Mouse (Mus musculus) urinary bladder, postnatal 10 days (tissue): ENCODE measurements around the gene Dclk3.

ENCODE experiments used
- DNase-seq: peaks from one replicate; pipeline ENCODE4 v3.0.0; 2022; ENCODE audit warnings: low spot score

Dclk3 gene

DNA sequence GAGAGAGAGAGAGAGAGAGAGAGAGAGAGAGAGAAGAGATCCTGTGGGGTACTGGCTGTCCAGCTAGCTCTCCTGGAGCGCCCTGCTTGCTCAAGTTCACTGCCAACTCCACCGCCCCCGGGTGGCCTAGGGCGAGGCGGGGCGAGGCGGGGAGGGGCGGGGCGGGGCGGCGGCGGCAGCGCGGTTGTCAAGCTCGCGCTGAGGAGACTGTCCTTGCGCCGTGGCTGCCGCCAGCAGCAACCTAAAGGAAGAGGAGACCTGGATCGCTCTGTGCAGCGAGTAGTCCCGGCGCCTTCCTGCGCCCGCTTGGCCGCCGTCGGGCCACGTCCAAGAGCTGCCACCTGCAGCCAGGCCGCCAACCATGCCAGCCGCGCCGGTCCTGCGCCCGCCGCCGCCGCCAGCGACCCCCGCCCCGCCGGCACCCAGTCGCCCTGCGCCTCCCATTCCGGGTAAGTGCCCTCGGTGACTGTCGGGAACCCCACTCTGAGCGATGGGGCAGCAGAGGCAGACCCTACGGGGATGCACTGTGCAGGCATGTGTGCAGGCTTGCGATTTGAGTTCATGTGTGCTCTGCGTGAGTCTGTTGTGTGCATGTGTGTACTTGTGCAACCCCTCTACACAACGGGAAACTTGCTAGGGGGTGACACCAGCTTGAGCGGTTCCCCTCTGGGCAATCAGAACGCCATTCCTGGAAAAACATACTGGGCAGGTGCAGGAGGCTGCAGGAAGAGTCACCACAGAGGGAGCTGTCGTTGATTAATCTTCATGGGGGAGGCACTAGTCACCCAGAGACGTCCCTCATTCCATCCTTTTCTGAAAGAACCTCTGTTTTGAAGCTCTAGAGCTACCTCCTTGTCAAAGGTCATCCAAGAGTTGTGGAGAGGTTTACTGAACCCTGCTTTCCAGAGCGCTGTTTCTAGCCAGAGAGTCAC, at the start of gene Dclk3:
Gene Dclk3 (plus strand): TSS at position 178 of the 932 bp plus-strand sequence.
- no peak for DNase-seq

DNA sequence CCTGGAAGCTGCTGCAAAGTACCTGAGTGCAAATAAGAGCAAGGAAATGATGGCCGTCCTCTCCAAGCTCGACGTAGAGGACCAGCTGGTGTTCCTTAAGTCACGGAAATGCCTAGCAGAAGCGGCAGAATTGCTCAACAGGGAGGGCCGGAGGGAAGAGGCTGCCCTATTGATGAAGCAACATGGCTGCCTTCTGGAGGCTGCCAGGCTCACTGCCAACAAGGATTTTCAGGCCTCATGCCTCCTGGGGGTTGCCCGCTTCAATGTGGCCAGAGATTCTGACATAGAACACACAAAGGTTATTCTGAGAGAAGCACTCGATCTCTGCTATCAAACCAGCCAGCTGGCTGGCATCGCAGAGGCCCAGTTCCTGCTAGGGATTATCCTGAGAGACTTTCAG, 48.9 kb upstream of the Dclk3 start:
- no peak for DNase-seq

DNA sequence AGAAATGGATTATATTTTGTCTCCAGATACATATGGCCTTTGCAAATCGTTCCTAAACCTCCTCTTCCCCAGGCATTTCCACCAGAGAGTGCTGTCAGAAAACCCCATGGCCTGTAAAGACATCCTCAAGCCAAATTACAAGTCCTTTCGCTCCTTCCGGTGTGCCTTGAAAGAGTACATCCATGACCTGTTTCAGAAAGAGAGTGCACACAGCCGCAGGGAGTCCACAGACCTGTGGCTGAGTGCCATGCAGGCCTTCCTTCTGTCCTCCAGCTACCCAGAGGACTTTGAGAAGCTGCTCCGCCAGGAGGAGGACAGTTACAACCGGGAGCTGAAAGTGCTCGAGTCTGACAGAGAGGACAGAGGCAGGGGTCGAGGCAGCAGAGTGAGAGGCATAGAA, 47.8 kb upstream of the Dclk3 start:
- DNase-seq = no peak

DNA sequence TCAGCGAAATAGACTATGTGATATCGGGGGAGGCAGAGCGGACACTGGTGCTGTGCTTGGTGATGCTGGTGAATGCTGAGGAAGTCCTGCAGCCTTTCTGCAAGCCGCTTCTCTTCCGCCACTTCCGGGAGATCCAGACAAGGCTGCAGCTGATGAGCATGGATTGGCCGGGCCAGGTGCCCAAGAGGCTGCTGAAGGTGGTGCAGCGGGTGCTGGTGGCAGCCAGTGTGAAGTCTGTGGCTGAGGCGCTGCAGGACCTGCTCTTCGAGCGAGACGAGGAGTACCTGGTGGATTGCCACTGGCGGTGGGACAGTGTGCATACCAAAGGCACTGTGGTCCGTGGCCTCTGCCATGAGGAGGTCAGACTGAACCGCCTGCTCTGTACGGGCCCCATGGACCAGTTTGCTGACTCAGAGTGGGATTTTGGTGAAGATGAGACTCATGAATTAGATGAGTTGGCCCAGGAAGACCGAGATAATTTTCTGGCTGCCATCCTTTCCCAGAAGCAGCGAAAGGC, 46.9 kb upstream of the Dclk3 start:
- no peak for DNase-seq

DNA sequence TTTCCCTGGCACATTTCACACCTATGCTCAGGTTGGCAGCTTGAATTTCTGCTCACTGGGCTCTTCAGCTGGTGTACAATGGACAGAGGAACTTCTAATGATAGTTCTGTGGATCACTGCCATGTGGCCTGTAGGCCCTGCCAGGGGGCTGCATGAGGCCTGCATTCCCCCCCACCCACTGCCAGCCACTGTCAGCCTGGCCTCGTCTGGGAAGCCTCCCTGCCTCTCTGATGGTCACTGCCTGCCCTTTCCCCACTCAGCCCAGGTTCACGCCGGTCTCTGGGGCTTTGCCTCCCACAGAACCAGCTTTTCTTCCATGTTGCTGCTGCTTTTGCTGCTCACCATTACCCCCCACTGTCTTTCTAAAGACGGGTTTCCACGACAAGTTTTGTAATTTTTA, 43.6 kb upstream of the Dclk3 start:
- no peak for DNase-seq

DNA sequence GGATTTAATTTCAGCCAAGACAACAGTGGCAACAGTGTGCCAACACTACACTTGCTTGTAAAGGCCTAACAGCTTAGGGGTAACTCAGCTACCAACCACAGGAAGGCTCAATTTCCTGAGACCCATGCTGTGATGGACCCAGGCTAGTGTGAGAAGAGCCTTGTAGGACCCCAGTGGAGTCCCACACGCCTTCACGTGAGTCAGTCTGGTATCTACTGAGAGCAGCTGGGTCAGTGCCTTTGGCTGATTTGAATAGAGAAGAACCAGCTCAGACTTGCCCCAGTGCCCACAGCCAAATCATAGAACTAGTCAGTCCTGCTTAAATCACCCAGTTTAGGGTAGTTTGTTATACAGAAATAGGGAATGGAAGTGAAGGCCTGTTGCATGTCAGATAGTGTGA, 40.8 kb upstream of the Dclk3 start:
- DNase-seq = no peak

DNA sequence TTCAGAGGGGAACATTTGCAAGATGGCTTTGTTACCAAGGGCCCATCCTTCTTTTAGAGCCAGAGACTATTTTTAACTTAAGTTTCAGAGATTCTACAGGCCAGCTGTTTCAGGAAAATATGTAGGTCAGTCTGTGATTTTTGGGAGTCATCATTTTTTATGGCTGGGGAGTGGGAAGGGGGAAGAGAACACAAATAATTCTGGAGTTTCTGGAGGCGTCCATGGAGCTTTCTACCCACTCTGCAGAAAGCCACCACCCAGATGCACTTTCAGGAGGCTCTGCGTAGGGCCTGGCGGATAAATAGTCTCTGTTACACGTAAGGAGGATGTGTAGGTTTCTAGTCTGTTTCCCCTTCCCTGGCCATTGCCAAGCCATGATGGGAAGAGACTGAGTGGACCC, 38.8 kb upstream of the Dclk3 start:
- DNase-seq = no peak

DNA sequence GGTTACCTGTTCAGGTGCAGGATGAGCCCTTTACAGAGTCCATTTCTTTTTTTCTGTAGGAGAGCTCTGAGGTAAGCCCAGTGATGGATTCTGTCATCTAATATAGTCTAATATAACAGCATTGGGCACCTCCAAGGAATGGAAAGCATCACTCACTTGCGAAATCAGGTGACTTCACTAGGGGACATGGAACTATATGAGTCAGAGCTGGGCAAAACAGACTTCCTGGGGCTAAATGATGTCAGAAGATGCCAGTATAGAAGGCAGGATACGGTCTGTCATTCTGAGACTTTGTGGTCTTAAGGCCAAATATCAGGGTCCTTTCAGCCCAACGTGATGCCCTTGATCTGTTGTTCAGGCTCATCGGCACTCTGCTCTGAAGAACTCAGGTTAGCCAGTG, 35.7 kb upstream of the Dclk3 start:
- no peak for DNase-seq

DNA sequence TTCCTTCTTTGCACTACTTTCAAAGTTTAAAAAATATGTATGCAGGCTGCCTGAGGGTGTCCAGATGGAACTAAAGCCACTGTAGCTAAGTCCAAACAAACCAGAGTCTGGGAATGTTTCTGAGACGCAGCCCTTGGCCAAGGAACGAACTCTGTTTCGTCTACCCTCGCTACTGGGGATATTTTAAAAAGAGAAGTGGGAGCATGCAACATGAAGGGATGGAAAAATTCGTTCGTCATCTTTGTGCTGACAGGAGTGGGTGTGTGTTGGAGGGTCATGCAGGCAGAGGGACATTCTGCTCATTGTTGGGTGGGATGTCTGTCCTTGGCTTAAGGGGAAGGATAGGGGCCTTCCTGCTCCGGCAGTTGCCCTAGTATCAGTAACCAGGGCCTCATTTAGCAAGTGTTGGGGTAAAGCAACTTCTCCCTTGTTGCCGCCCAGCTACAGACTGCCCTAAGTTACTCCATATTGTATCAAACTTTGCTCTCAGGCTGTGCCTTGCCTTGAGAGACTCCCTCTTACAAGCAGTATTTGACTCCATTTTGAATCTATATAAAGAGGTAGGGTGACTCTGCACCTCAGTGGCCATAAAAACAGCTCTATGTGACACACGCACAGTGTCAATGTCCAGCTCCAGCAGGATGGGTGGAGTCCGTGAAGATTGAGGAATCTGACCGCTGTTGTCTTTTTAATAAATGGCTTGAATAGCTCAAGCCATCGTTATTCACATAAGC, 34.4 kb upstream of the Dclk3 start:
- DNase-seq = no peak

DNA sequence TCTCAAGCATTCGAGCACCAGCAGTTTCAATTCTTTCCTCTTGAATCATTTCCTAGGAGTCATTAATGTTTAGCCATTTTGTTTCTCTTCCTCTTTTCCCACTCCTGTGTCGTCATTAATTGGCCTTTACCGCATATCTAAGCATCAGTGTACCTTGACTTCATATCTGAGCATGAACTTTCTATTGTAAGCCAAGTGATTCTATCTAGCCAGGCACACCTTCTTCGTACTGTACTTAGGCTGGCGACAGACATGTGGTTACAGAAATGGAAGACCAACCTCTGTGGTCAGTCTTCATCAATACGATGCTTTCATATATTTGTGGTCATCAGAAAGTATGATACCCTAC, 33.8 kb upstream of the Dclk3 start:
- no peak for DNase-seq

DNA sequence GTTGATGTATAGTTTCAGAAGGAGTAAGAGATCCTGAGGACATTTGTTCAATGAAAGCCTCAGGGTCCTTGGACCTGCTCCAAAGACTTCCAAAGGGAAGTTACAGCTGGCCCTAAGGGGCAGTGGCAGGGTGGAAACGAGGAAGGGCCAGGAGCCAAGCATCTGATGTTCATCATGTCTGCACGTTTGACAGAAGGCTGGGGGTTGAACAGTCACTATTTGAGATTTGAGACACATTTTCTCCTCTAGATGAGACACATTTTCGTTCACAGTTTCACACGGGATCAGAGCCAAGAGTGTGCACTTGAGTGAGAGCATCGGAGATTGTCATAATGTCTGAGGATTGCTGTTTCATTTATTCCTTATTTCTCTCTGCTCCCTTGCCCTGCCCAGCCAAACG, 30.9 kb upstream of the Dclk3 start:
- no peak for DNase-seq

DNA sequence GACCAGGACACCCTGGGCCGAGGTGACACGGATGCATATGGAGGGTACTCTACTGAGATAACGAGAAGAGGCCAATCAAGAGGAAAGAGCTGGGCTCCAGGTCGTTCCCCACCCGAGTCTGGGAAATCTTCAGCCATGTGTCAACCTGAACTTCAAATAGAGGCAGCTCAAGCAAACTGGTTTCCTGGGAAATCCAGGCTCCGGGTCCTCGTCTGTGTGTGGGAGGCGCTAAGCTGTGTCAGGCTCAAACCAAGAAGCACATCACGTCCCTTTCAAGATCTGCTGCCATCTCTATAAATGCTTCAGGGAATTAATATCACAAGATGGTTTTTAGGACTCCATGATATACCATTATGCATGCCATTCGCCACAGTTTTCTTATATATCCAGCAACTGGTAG, 30.5 kb upstream of the Dclk3 start:
- DNase-seq = no peak

DNA sequence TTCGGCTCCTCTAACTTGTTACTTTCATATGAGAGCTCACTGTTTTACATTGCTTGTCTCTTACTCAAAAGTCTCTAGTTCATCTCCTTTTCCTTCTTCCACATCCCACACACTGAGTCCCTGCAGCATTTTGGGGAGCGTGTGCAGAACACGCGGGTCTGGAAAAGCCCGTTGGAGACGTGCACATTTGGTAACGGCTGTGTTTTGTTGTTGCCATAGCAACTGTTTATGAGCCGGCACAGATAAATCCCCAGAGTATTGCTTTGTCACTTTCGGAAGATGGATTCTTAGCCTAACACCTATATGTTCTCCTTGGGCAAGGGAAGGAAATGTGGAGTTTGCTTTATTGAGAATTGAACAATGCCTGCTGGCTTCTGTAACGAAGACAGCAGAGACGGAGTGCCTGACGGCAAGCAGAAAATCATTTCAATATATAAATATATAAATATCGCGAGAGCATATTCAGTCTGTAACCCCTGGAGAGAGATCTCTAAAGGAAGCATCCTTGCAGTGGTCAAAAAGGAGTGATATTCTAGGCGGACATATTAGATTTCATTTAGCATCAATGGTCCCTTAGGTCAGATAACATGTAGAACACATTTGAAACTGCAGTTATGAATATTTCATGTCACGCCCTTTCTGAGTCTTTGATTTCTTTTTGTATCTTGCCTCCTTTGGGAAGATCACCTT, 26.3 kb upstream of the Dclk3 start:
- no peak for DNase-seq

DNA sequence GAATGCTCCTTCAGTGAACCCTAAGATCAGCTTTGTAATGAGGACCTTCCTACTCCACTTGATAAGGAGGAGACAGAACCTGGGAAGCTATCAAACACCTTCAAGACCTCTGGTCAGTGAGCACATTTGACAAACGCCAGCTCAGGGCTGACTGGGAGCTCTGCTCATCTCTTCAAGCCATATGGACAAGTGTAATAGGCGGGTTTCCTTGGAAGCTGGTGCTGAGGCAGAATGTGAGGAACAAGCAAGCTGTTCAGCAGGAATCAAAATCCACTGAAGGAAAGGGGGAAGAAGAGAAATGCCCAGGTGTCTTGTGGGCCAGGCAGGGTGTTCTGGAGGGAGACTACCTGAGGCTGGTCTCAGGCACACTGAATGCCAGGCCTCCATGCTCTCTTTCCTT, 17.0 kb upstream of the Dclk3 start:
- DNase-seq = no peak

DNA sequence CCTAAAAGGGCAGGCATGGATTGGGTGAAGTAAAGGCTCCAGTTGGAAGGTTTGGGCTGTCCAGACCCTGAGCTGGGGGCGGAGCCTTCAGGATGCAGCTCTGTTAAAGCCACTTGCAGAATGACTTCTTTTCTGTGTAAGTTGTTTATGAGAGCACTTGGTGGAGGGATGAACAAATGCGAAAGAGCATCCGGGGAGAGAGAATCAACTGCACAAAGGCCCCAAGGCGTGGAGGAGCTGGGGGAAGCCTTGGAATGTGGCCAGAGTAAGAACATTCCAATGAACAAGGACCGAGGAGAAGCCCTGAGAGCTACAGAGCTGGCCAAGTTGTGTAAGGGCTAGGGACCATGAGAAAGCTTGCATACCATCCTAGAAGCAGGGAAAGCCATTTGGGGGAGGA, 16.3 kb upstream of the Dclk3 start:
- DNase-seq = no peak

DNA sequence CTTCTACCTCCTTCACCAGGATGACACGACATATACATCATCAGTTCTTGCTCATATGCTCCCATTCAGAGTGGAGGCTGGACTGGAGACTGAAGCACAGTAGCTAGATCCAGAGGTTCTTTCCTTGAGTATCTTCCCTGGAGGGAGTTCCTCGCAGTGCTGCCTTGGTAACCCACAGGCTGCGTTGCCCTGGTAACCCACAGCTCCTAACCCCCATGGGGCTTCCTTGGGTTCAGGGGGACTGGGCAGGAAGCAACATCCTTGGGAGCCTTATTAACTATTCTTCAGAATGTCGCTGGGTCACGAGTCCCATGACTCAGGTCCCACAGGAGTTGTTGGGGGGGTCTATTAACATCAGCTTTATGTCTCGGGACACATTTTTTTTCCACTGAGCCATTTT, 13.8 kb upstream of the Dclk3 start:
- no peak for DNase-seq

DNA sequence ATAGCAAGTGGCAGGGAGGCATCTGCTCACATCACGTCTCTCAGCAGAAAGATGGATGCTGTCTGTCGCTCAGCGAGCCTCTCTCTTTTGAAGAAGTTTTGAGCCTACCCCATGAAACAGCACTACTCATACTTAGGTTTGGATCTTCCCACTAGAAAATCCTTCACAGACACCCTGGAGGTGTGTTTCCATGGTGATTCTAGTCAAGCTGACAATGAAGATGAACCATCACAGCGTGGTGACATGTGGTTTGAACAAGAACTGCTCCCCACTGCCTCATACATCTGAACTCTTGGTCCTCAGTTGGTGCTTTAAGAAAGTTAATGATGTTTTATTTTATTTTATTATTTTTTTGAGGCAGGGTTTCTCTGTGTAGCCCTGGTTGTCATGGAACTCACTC, 12.9 kb upstream of the Dclk3 start:
- no peak for DNase-seq

DNA sequence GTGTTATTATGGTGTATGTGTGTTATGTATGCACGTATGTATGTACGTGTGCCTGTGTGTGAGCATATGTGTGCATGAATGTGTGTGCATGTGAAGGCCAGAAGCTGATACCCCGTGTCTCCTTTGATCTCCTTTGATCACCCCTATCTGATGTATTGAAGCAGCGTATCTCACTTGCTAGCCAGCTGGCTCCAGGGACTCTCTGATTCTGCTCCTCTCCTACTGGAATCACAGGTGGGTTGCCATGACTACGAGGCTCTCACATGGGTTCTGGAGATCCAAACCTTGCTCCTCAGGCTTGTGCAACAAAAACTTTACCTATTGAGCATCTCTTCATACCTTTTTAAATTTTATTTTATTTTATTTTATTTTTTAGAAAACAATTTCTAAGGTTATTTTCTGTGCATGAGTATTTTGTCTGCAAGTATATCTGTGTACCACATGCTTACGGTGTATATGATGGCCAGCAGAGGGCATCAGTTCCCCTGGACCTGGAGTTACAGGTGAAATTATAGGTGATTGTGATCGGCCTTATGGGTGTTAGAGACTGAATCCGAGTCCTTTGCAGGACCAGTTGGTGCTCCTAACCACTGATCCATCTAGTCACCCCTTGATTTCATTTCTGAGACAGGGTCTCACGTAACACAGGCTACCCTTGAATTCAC, 10.9 kb upstream of the Dclk3 start:
- no peak for DNase-seq

DNA sequence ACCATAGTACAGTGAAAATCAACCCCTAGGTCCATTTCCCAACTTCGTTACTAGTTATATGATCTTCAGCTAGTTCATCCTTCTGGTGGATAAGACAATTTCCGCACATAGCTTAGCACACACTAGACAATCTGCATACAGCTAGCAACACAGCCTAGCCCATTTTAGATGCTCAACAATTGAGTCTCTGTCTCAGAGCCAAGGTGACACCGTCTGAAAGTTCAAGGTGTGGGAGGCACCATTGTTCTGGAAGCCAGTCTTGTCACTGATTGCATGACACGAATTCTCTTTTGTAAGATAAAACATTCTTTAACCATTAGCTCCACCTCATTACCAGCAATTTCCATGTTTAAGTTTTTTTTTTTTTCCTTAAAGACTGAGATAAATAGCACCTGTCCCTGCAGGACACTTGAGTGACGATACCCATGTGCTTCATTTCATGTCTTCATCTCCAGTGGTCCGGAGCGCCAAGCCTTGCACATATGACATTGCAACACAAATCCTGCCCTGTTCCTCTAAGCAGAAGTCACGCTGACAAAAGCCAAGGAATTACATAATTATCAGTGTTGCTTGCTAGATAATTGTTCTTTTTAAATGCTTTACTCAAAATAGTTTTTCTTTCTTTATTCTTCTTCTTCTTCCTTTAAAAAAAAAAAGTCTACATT, 10.1 kb upstream of the Dclk3 start:
- DNase-seq = no peak

DNA sequence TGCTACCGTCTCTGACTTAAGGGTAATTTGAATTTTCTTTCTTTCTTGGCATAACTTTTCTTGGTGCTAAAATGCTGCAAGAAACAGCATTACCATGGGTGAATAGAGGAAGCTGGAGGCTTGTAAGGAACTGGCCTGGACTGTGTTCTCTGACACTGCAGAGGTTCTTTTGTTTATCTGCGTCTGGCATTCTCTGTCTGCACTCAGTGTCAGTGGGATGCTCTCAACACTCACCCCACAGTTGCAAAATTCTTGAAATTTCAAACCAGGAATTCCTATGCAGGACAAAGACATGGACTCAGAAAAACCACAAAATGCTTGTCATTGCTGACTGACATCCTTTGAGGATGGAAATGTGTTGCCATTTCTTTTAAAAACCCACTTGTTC, 9.5 kb upstream of the Dclk3 start:
- DNase-seq = no peak

DNA sequence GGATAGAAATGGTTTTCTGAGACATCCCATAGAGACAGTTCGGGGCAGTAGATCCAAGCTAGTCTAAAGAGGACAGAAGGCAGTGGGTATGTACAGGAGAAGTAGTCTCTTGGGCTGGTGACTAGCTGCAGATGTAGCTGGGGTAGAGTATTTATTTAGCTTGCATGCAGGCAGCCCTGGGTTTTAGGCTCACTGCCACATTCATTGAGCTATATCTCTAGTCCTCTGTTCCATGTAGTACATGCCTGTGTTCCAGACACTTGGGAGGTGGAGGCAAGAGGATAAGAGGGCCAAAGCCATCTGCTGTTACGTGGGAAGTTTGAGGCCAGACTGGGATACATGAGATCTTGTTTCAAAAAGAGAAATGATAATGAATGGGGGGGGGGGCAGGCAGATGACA, 3.5 kb upstream of the Dclk3 start:
- DNase-seq = no peak

DNA sequence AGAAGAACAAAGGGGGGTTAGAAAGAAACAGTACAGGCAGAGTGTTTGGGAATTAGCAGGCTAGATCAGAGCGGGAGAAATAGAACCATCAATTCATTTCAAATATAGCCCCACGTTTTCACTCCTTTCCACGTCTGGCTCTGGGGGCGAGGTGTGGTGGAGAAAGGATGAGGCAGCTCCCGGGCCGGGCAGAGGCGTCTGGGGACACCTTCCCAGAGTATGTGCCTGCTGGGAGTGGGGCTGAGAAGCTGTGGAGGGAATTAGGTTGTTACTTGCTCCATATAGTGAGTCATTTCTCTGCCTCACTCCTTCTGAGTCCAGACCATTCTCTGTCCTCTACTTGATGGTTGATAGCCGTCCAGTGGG, 938 bp downstream of the Dclk3 start:
- DNase-seq = no peak
